Mouse (Mus musculus) activated CD4-positive, CD25-positive, alpha-beta regulatory T cell, adult 4 months (primary cell): ENCODE data around the gene Lrrc72. TPM values are rescaled to one million over a fixed set of nuclear protein-coding genes. Genes with fewer than 3 reads are reported as not detected.

ENCODE experiments used
- ATAC-seq: one replicate; pipeline ENCODE4 v1.8.0; 2017
- polyA plus RNA-seq, 2 experiments: library from polyadenylated mRNA; unstranded; fragments of 100-300 nt; shearing (Covaris generic); gene quantifications; one replicate each; pipeline ENCODE4 v1.2.1; 2017

Gene Lrrc72
- not detected for polyA plus RNA-seq

DNA sequence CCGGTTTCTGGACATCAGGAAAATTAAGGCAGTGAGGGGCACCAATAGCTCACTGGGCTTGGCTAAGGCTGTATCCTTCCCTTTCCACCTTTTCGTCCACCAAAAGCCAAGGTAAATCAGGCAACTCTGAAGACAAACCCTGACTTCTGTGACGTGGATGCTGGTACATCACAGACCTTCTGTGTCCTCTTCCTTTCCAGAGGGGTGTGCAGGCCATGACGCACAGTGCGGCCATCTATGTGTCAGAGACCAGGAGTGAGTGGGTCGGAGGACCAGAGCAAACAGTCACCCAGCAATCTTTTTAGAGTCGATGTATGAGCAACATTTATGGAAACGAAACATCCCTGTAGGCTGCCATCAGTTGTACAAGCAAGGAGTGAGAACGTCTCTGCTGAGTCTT is at the start of gene Lrrc72:
Gene Lrrc72, minus strand, starts transcription at position 101 of the 400 bp plus-strand sequence.
- no peak for ATAC-seq

DNA sequence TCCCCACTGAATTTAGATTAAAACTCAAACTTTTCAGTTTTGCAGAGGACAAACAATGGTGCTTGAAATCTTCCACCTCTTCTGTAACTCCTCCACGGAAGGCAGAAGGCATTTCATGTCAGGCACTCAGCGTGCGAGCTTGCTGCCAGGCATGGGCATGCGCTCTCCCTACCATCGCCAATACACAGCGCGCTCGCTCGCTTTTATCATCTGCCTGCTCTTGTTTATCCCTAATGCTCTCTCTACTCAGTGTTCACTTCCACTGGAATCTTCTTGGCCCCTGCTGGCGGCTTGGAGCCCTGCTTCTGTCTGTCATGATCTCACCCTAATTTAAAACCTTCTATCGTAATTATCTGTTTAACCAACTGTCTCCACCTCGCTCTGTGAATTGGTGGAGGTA is 49.1 kb upstream of the Lrrc72 start:
- no peak for ATAC-seq

DNA sequence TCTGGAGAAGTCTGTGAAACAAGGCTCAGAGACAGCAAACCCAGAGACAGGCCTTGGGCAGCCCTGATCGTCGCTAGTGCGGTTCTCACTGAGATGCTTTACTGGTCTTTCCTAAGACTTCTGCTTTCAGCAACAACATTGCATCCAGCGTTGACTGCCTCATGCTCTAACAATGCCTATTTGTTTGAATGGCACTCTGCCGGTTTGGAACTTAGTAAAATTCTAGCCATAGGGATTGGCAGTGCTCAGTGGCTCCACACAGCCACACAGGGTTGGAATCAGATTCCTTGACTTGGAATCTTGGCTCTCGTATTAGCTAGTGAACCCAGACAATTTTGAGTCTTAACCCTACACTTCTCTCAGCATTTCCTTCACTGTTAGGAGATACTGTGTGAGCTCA is 38.1 kb upstream of the Lrrc72 start:
- no peak for ATAC-seq

DNA sequence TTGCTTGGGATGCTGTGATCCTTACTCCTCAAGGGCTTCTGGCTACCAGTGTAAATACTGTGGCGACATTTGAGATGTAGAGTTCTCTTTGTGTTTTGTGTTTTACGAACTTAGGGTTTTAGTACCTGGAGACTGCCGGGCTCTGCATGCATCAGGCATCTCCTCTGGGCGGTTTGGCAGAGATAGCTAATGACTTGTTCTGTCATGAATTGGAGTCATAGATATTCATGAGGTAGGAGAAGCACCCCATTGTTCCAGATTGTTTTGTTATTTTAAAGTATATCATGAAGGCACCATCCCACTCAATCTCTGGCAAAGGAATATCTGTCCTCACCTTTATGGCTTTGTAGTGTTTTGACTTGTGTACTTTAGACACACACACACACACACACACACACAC is 37.3 kb upstream of the Lrrc72 start:
- no peak for ATAC-seq

DNA sequence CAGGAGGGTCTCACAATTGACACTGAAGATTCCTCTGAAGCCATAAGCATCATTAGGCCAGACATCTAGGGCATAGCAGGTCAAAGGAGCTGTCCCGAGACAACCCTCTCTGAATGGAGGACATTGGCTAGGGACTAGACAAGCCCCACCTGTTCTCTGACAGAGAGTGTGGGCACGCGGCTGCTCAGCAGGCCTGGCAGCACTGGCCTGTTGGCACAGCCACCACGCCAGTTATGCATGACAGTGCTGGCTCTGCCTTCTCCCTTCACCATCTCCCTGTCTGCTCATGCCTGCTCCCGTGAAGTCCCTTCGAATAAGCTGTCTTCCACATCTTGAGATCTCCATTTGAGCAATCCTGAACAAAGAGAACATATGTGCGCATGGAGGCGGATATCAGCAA is 36.4 kb upstream of the Lrrc72 start:
- ATAC-seq = no peak

DNA sequence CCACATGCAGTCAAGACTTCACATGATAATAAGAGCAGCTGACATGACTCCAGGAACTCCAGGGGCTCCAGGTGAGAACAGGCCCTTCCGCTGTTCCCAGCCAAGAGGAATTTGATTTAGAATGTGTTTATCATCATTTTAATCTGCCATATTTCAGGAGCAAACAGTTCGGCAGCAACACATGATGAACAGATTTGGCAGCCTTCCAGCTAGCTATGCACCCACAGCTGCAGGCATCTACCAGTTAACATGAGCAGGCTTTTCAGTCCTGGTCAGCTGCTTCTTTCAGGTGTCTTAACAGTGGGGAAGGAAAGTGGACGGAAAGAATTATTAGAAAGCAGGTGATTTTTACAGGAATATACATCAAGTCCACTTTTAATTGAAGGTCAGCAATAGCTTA is 21.6 kb upstream of the Lrrc72 start:
- ATAC-seq = no peak

DNA sequence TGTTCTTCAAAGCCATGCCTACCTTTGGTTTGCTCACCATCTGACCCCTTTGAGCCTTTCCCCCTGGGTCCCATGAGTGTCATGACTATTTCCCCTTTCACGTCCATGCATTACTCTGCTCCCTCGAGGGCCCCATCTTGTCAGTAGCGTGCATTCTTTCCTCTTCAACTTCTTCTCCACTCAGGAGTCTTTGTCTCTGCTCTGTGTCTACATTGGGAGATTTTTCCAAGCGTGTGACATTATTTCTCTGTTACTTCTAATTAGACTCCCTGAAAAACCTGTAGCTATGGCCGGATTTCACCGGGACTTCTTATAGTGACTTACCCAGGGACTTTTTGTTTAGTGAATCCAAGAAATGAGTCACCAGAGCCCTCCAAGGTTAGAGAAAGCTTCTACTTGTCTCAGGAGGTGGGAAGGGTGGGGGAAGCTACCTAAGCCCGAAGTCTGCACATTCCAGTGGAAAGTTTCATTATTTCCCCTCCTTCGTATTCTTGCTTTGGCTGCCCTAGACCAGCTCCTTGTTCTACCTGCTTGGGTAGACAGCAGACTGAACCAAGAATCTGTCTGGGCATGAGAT is 14.6 kb upstream of the Lrrc72 start:
- no peak for ATAC-seq

DNA sequence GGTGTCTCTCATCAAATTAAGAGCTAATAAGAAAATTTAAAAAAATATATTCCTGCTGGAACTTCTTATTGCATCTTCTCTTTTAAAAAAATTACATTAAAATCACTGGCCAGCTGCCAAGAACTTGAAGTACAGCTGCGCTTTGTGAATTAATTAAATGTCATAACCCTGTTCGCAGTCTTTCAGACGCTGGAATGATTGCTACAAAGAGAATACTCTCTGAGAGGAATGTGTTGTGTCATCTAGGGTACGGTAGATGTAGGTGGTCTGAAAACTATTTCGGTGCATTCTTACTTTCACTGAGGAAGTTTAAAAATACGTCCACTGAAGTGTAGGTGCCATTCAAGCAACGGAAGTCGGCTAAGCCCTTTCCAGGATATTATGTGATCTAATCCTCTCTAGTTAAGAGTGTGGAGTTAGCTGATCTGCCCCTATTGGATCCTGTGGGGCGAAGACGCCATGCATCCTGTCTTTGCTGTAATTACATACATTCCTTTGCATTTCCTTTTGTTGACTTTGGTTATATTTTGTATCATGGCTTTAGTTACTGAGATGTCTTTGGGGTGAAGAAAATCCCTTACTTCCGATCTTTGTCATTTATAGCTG is 9.0 kb upstream of the Lrrc72 start:
- no peak for ATAC-seq

DNA sequence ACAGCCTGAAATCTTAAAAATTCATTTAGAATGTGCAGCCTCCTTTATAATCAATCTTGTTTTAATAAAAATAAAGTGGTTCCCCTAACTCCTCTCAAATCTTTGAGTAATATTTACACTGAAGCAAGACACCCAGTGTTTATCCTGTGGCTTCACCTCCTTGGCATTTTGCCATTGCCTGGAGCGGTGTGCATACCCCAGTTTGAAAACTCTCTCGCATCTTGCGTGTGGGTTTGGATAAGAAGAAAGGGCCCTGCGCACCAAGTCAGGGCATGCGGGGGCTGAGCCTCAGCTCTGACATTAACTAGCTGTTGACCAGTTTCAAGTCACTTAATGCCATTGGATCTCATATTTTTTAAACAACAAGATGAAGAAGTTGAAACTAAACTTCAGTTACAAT is 2.2 kb upstream of the Lrrc72 start:
- no peak for ATAC-seq

DNA sequence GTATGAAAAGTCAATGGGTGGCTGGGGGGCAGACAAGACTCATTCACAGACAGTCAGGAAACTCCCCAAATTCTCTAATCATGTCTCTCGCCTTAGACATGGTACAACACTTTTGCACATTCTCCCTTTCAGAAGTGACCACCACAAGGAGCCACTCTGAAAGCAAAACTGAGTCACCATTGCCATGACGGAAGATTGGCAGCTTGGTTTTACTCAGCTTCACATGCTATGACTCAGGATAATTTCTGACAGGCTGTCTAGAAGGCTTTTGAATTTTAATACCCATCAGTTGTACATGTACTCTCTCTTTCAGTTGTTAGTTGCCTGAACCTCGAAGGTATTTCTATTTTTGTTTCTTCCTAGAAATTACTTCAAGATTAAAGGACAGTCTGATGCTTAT is 12.0 kb downstream of the Lrrc72 start:
- peak; percentile 28 for ATAC-seq

DNA sequence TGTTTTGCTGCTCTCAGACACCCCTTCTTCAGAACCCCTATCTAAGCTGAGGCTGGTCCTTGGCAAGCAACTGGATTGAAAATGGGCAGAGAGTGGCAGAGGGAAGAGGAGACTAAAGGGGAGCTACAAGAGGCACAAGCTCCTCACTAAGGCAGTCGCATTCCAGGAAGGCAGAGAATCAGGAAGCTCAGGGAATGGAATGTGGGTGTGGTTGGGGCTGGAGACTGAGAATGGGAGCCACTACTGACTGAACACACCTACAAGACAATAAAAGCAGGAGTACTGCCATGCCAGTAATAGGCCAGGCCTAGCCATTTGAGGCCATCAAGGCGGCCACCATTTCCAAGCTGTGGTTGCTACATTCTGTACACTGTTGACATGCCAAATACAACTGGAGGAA is 21.8 kb downstream of the Lrrc72 start:
- ATAC-seq = no peak

DNA sequence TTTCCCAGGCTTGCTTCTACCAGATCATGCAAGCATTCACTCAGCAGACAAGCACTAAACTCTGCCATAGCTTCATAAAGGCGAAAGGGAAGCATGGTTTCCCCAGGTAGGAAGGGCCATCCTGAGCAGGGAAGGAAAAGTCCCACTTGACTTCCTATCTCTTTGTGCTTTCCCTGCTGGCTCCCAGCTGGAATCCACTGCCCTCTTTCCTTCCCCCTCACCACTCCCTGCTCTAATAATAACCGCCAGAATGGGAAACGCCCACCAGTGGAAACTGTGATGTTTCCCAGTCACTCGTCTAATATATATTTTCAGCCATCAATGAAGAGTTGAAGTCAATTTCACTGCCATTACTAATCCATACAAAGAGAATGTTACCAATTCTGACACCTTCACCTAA is 28.8 kb downstream of the Lrrc72 start:
- ATAC-seq = no peak

DNA sequence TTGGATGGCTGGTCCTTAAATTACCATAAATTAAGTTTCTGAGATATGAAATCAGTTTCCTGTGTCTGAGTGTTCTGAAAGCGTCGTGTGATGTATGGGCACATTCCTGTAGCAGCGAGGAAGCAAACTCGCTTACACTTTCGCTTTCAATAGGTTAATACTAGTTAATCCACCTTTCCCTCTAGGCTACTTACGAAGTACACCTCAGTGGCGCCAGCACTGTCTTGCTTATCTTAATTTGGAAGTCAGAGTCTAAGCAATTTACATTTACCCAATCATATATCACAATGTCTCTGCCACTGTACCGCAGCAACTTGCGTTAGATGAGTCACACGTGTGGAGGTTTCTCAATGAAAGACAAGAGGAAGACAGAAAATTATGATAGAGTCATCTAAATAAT is 36.3 kb downstream of the Lrrc72 start:
- ATAC-seq = peak; percentile 86

DNA sequence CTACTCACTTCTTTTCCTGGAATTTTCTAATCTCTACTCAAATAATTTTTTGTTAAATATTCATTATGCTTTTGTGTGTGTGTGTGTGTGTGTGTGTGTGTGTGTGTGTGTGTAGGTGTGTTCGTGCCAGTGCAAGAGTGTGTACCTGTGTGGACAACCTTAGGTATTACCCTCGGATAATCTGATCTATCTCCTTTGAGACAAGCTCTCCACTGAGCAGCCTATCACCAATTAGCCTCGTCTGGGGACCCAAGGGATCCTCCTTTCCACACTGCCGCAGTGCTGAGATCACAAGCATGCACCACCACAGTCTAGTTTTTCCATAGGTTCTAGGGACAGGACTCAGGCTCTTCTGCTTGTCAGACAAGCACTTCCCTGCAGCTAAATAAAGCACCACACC is 37.0 kb downstream of the Lrrc72 start:
- ATAC-seq = no peak

DNA sequence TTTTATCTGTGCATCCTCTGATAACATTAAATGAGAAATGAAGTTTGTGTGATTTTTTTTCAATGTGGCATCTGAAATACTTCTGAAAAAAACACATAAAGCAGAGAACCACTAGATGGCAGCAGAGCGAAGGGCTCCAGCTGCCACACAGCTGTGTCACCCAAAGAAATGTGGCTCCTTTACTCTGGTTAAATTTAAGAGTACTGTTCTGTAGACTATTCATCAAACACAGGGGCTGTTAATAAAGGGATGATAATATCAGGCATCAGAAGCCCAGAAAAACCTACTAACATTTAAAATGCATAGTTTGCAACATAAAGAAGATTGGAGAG is 38.1 kb downstream of the Lrrc72 start:
- ATAC-seq = peak; percentile 58

DNA sequence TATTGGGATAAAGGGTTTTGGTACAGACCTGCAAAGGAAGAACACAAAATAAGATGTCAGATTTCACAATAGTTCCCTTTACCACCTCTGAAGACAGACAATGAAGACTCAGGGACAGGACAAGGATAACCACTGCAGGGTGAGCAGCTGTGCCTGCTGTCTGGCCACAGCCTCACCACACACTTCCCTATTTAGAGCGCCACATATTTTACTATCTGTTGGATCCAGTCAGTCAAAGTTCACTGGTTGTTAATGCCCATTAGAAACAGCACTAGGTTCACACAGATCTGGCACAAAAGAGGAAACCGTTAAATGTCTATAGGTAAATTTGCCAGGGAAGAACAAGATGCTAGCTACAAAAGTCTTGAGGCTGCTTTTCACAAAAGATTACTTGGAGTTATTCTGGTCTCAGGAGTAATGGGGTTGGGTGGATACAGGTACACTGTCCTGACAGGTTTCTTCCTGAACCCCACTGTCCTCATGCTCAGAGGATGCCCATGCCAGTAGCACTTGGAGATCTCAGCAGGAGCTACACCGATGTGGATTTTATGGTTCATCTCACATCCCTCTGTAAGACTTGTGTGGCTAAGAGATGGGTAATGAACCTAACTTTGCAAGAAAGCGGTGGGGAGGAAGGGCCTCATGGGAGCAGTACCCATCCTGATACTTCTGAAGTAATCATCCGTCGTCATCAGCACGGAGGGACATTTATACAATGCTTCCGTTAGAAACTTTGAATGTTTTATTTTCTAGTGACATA is 38.6 kb downstream of the Lrrc72 start:
- ATAC-seq = no peak

DNA sequence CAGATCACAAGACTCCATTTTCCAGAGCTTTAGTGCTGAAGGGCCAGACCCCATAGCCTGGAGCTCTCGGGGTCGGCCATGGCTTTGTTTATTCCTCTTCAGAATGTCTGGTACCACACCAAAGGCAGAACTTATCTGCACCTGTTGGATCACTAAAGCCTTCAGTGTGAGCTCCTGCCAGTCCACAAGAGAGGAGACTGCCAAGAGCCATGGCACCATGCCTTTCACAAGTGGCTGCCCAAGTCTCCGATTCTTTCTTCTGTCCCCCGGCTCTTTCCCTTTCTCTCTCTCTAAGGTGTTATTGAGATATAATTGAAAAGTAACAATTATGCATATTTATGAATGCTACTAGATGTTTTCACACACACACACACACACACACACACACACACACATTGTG is 43.1 kb downstream of the Lrrc72 start:
- no peak for ATAC-seq

DNA sequence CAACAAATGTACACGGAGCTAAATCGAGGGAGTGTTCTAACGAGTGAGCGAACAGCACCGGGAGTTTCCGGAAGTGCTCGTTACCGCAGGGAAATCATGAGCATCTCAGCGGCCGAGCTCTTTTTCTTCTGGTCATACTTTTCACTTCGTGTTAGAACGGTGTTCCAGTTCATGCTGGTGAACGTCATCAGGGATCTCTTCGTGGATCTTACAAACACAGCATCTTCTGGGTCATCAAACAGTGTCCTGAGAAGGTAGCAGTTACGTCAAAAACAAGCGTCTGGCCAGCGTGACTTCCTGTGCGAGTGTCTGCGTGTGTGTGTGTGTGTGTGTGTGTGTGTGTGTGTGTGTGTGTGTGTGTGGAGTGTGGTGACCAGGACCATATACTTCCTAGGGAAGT is 44.7 kb downstream of the Lrrc72 start:
- ATAC-seq = peak; percentile 27

DNA sequence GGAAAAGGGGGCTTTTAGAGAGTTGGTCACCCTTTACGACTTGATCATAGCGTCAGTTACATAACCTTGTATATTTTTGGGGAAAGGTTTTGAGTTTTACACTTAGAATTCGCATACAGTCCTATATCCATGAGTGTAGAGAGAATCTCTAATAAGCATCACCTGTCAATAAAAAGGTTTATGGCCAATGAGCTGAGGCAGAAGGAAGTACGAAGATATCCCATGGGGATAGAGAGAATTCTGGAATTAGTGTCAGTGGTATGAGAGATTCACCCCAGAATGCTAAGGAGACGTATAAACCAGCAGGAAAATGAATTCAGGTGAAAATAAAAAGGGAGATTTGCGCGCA is 45.4 kb downstream of the Lrrc72 start:
- no peak for ATAC-seq

DNA sequence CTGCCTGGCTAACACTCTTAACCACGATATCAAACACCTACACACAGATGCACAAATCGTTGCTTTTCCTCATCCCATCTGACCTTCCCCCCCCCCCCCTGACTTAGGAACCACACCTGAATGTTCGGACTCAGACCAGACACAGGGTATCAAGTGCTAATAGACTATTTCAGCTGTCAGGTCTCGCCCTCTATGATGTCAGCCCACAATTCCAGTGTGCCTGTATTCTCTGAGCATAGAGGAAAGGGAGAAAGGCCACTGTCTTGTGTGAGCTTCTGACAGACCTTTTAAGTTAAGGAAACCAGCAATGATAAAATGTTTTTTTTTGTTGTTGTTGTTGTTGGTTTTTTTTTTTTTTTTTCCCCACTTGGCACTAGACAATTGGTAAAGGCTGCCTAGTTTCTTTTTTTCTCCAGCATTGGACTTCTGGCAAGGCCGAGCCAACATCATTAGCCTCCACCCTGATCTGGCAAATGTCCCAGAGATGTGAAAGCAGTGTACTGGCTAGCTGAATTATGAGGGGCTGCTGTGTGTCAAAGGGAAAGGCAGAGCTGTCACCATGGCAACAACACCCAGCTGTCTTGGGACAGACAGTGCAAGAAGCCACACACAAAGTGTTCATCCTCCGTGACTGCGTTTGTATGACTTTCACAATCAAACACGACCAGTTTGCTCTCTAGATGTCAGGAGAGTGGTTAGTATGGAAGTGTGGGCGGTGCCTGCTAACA is 46.0 kb downstream of the Lrrc72 start:
- no peak for ATAC-seq

DNA sequence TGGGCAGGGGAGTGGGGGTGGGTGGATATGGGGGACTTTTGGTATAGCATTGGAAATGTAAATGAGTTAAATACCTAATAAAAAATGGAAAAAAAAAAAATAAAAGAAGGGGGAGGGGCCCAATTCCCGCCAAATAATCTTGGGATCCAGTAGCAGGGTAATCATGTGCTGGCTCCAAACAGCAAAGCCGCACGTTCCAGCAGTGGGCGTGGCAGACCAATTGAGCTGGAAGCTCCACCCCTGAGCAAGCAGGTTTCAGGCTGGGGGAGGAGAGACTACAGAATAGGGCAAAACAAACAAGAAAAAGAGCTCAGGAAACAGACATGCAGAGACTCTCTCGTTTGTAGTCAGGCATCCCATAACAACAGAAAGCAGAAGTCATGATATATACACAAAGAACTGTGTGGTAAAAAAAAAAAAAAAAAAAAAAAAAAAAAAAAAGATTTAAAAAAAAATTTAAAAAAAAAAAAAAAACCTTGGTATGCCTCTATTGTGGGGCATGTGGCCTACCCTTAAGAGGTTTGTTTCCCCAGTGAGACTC is 47.5 kb downstream of the Lrrc72 start:
- ATAC-seq = peak; percentile 43

DNA sequence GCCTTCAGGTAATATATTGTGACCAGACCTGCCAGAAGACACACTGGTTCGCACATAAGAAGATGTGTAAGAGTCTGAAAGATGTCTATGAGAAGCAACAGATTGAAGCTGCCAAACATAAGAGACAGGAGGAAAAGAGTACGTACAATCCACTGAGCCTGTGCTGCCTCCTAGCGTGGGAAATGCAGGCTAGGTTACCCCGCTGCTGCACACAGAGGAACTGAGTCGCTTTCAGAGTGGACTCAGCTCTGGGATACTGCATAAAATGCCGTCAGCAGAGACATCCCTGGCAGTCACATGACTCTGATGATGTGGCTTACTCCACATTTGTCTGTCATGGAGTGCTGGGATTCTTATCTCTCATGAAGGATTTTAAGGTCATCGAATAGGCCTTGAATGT is 58.2 kb downstream of the Lrrc72 start:
- no peak for ATAC-seq

DNA sequence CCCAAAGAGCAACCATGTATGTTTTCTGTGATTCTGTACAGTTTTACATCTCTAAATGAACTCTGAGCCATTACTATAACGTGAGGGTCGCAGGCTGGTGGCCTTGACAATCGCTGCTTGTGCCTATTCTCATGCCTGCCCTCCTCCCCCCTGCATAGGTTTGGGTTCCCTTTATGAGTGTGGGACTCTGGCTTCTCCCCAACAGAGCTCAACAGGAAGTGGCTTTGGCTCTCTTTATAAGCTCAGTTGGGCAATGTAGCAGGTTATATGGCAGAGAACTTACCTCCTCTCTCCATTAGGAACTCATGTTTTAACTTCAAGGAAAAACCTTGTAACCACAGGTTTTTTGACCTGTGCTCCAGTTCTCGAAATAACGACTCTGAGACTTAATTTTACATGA is 62.9 kb downstream of the Lrrc72 start:
- ATAC-seq = peak; percentile 77

DNA sequence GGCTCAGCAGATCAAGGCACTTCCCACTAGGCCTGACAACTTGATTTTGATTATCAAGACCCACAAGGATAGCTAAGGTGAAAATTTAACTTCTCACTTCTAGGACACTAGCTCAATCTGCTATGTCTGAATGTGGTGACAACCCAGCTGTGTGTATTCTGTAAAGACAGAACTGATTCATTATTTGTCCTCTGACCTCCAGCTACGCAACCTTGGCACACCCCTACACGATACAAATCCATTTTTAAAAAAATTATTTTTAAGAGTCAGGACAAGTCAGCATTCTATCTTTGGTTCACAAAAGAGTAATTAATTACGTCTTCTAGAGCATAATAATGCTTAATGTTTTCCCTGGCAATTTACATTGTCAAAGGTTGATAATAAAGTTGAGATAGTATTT is 63.6 kb downstream of the Lrrc72 start:
- ATAC-seq = no peak
